In the genomic region with DNA sequence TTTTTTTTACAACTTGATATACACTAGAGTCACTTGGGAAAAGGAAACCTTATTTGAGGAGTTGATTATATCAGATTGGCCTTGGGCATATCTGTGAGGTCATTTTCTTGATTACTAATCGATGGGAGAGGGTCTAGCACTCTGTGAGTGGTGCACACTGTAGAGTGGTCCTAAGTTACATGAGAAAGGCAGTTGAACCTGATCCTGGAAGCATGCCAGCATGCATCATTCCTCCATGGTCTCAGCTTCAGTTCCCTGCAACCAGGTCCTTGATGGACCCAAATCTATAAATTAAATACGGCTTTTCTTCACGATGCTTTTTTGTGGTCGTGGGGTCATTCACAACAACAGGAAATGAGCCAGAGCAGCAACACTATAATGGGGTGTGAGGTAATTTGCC, we compare ENCODE assay signal across 13 mouse cellular contexts.
"Had no signal": no experiment of that assay in that cellular context is flagged by ENCODE, and none has a peak within 500 bp of the region (broad histone marks: within the 10 kb centered on the region; RNA-seq: fewer than 3 reads in every experiment).

No protein-coding gene starts in this region.

- H3K9ac ChIP-seq: limb, embryonic 15.5 days; liver, embryonic 12.5 days; lung, embryonic 15.5 days; neural tube, embryonic 12.5 days had no signal

- H3K4me1 ChIP-seq: limb, embryonic 15.5 days; liver, embryonic 12.5 days; lung, embryonic 15.5 days; neural tube, embryonic 12.5 days had no signal

- H3K27ac ChIP-seq: layer of hippocampus, adult 2 months; limb, embryonic 15.5 days; liver, embryonic 12.5 days; lung, embryonic 15.5 days; midbrain, embryonic 10.5 days; neural tube, embryonic 12.5 days had no signal

- ATAC-seq: liver, embryonic 12.5 days had no signal

- H3K27me3 ChIP-seq: limb, embryonic 15.5 days; liver, embryonic 12.5 days; lung, embryonic 15.5 days; neural tube, embryonic 12.5 days had no signal

- H3K4me2 ChIP-seq: limb, embryonic 15.5 days; liver, embryonic 12.5 days; lung, embryonic 15.5 days; neural tube, embryonic 12.5 days had no signal

- DNase-seq: kidney, adult 8-10 months; kidney, postnatal 10 days; left cerebral cortex, postnatal 4 days; lung, postnatal 4 days; right cerebral cortex, postnatal 25 days; thymus, postnatal 36 days had no signal

- H3K36me3 ChIP-seq: limb, embryonic 15.5 days; liver, embryonic 12.5 days; lung, embryonic 15.5 days; midbrain, embryonic 10.5 days; neural tube, embryonic 12.5 days had no signal

- H3K9me3 ChIP-seq: limb, embryonic 15.5 days; liver, embryonic 12.5 days; lung, embryonic 15.5 days; midbrain, embryonic 10.5 days; neural tube, embryonic 12.5 days had no signal

- H3K4me3 ChIP-seq: layer of hippocampus, adult 2 months; limb, embryonic 15.5 days; liver, embryonic 12.5 days; lung, embryonic 15.5 days; midbrain, embryonic 10.5 days; myocyte; neural tube, embryonic 12.5 days had no signal
